Mouse (Mus musculus) right cerebral cortex, postnatal 25 days (tissue): ENCODE results near the gene Sgms2.
A peak's percentile ranks its signal among the peaks of the same experiment; 100 is the strongest.
"Not testable (repeated sequence)": the region's sequence is repeated elsewhere in the genome, so short reads cannot be mapped to it uniquely, and the experiment has no call there.

Experiments used
- DNase-seq: peaks from one replicate; pipeline ENCODE4 v3.0.0; 2022

Sgms2 gene

GRCm38 (mm10) chr3:131357643-131358042 lies 133.6 kb downstream of the Sgms2 start:
- no peak for DNase-seq

- DNase-seq: no peak
Measured at GRCm38 (mm10) chr3:131356026-131356425, 135.2 kb downstream of the Sgms2 start.

DNA sequence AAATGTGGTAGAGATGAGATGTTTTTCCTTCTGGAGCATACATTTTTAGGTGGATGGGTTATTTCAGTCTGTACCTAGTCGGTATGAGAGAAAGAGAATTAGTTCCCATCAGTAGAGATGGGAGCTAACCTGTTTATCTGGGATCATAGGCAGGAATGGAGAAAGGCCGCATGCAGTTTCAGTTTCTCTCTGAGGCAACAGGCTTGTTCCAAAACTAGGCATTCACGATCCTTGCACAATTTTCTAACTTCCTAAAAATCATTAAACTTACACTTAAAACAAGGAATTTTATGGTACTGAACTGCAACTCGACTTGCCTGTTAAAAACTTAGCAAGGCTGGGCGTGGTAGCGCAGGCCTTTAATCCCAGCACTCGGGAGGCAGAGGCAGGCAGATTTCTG lies 140.7 kb downstream of the Sgms2 start:
- no peak for DNase-seq

- no peak for DNase-seq
Measured at GRCm38 (mm10) chr3:131349013-131349412, 142.2 kb downstream of the Sgms2 start.

- DNase-seq: no peak
Measured at GRCm38 (mm10) chr3:131348579-131348950, 142.6 kb downstream of the Sgms2 start.

DNA sequence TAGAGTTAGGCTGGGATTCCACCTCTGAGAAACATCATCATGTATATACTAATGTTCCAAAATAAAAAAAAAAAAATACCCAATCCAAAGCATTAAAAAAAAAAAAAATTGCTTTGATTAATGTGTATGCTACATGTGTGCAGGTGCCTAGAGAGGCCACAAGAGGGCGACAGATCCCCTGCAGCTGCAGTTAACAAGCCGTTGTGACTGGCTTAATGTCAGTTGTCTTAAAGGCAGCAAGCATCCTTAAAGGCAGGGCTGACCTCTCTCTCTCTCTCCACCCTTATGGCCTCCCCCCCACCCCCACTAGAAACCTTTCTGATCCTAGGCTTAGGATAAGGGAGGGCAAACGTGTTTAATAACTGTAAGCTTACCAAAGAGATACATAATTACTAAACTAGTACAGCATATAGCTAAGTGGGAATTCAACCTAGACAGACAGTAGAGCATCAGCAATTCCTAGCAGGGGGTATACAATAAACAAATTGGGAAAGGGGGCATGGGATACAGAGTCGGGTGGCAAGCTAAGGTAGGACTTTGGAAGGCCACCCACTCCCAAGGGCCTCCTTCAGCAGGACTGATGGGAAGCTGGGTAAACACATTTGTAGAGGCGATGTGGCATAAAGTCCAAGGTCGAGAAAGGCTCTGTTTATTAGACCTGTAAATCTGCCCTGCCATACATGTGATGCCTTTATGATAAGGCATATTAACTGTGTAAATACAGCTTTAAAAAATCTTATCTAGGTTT lies 143.2 kb downstream of the Sgms2 start:
- DNase-seq: no peak

DNA sequence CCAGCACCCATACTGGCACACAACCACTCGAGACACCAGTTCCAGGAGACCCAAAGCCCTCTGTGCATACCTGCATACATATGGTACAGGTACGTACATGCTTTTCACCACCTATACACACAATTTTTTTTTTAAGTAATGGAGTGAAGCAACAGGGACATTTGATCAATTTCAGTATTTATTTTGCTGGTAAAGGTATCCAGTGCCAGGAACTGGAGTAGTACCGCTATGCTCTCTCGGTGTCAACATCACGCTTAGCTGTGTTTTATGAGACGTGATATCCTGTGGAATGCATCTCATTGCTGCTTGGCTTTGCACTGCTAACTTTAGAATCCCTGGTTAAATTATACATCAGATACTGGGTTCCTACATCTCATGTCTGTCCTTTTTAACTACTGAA lies 145.3 kb downstream of the Sgms2 start:
- no peak for DNase-seq

GRCm38 (mm10) chr3:131343311-131343710 lies 147.9 kb downstream of the Sgms2 start:
- DNase-seq: no peak

- no peak for DNase-seq
Measured at GRCm38 (mm10) chr3:131340885-131341284, 150.3 kb downstream of the Sgms2 start.

DNA sequence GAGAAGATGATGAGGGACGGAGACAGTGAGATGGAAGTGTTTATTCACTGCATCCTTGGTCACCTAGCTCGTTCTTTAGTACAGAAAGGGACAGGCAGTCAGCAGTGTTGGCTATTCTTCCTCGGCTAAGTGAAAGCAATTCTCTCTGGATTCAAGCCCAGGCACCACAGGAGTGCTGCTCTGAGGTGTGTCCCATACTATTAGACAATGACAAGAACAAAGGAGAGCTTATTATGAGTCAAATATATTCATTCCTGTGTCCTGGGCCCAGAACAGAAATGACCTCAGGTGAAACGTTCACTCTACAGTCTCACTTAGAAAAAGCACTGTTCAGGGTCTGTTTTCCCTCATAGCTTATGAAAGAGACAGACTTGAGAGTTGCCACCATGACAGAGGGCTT lies 151.9 kb downstream of the Sgms2 start:
- DNase-seq: no peak

DNA sequence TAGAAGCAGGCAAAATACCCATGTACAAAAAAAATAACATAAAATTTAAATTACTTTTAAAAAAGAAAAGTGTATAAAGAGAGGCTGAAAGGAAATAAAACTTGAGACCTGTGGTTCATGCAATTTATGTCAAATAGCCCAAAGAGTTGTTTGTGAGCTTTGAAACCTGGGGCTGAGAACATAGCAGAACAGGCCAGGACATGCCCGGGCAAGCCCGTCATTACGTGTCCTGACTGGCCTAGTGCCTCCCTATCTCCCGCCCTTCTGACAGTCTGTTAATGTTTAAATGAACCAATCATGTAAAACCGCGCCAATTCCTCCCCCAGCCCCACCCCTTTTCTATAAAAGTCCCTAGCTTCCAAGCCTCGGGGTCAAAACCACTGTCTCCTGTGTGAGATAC lies 153.5 kb downstream of the Sgms2 start:
- not testable (repeated sequence) for DNase-seq

DNA sequence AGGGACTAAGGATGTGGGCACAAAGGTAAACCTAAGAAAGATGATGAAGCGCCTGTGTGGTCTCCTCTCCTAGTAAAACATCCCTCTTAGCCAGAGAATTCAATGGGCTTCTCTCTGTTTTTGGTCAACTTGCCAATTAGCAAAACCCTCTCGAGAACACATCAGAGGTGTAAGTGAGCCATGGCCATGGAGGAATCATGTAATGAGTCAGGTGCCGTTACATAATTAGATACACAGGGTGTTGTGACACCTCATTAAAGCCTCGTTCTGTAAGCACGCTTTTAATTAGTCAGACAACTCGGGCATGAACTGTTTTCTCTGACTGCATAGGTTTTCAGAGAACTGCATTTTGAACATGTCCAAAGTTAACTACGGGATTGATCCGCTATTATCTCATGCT lies 154.6 kb downstream of the Sgms2 start:
- no peak for DNase-seq

GRCm38 (mm10) chr3:131335117-131335547 lies 156.1 kb downstream of the Sgms2 start:
- no peak for DNase-seq

DNA sequence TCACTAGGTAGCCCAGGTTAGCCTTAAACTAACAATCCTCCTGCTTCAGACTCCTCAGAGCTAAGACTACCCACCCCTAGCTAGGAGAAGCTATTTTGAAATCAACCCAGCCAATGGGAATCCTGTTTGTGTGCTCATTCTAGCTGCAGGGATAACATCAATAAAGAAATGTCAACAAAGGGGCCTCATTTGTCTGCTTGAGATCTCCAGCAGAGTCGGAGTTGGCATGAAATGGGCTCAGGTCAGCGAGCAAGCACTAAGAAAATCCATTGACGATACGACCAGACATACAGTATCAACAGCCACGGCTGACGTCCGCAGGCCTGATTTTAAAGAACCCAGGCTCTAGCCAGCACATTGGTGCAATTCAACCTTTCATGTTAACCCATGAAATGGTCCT lies 164.0 kb downstream of the Sgms2 start:
- no peak for DNase-seq

DNA sequence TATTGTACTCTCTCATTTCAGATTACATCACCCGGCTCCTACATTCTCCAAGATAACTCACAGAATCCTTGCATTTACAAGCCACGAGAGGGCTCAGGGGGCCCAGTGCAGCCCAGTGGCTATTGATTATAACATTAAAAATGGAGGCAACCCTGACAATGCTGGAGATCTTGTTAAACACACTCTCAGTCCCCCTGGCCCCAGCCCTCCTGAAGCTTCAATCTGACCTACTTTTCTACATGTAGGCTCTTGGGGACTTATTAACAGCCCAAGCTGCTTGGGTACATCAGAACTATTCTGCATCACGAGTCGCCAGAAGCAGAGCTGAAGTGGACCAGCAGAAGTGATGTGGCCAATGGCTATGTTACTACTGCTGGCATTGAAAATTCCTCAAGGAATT lies 164.6 kb downstream of the Sgms2 start:
- DNase-seq: no peak

GRCm38 (mm10) chr3:131322081-131322815 lies 169.0 kb downstream of the Sgms2 start:
- DNase-seq: no peak

DNA sequence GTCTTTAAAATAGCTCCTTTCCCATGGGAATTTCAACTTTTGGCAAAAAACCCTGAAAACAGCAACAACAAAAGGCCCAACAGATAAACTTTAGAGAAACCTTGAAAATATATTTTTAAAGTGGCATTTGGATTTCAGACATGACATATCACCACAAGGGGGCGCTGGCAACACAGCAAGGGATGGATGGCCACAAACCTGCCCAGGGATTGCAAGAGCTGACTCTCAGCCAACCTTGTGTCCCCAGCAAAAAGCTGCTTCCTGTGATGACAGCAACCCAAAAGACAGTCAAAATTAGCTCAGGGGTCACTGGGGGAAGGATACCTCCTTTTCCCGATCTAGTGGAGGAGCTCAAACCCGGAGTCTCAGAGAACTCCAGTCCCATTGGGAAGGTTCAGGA lies 171.0 kb downstream of the Sgms2 start:
- peak; percentile 53 for DNase-seq

DNA sequence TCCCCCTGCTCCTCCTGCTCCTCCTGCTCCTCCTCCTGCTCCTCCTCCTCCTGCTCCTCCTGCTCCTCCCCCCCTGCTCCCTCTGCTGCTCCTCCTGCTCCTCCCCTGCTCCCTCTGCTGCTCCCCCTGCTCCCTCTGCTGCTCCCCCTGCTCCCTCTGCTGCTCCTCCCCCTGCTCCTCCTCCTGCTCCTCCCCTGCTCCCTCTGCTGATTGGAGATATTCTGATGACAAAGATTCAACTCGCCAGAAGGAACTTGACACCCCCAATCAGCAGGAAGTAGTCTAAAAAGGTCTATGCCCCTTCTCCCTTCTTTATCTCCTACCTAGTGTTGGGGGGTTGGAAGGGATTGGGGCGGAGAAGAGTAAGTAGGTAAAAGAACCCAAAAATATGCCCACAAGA lies 173.0 kb downstream of the Sgms2 start:
- DNase-seq: no peak

DNA sequence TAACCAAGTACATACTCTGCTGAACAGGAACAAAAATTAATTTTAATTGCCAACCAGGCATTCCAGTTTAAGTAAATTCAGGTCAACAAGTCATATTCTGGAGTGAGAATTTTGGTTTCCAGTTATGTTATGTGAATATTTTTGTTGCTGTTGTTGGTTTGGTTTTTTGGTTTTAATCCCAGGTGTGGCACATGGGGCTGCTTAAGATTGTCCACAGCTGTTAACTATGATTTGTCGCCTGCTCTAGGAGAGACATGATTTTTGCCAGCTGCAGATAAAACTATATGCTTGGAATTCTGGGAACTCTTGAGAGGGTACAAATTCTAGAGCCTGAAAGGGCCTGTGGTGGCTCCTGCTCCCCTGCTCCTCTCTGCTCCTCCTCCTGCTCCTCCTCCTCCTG lies 174.1 kb downstream of the Sgms2 start:
- DNase-seq: no peak

- DNase-seq: no peak
Measured at GRCm38 (mm10) chr3:131315957-131316510, 175.2 kb downstream of the Sgms2 start.

DNA sequence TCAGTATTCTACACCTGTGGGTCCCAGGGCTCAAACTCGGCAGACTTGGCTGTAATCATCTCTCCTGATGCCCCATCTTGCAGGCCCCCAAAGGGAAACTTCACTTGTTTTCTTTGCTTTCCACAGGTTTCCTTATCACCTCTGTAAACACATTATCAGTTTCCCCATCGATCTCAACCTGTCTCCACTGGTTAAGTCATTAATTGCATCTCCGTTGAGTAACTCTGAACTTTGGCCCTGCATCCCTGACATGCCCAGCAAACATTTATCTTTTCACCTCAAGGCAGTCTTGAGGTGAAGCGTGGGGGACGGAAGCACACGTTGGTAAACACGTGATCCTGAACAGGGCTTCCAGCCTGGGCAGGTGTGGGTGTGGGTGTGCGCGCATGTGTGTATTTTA lies 178.9 kb downstream of the Sgms2 start:
- DNase-seq: no peak

DNA sequence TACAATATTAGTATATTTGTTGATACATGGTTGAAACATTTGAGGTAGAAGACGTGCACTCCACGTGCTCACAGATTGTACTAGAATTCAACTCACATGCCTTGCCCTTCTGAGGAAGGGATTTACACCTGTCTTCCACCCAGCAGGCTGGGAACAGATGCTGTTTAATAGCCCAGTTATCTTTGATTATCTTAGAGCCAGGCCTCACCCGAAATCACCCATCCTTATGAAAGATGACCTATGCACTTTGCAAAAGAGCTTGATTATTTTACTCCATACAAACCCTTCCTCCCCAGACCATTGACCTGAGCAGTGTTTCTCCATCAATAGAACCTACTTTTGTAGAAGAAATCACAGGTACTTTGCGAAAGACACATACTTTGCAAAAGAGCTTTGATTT lies 180.6 kb downstream of the Sgms2 start:
- no peak for DNase-seq

DNA sequence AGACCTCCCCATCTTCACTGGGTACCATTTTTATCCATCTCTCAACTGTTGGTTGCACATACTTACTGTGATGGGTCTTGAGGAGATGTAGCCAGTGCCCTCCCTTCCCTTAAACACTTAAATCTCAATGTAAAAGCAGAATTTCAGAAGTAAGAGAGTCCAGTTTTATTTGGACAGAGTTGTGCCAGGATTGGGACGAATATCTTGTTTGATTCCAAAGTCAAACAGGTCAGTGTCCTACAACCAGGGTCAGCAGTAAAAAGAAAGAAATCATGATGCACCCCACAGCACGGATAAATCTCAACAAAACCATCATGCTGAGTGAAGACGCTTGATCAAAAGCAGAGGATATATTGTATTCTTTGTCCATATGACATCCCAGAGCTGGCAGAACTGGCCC lies 183.4 kb downstream of the Sgms2 start:
- DNase-seq: no peak

DNA sequence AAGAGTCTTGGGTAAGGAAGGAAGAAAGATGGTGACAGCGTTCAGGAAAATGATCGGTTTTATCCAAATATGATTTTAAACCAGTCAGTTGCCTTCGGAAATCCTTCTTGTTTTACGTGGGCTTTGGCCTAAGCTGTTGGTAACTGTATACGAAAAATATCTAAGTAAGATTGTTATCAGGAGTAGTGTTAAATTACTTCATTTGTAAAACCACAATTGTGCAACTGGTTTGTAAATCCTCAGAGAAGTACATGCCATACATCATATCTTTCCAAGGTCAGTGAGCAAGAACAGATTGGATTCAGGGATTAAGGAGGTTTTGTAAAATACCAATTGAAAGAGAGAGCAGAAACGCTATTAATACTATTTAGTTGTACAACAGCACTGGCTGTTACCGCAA lies 185.0 kb downstream of the Sgms2 start:
- no peak for DNase-seq
